Mouse (Mus musculus) lung, adult 2 months (tissue): ENCODE measurements around the gene Gm37240. TPM values are rescaled to one million over a fixed set of nuclear protein-coding genes. Genes with fewer than 3 reads are reported as not detected.

Experiments
- DNase-seq: peaks from one replicate; pipeline ENCODE4 v3.0.0; 2022
- H3K4me1 ChIP-seq: fragments of 200-500 bp; 2 replicates; pipeline ENCODE4 v1.6.1; 2011; ENCODE audit warnings: low read length; ENCODE audit not compliant: control insufficient read depth, insufficient read depth
- H3K4me3 ChIP-seq: fragments of 200-500 bp; replicated peaks from 2 replicates; pipeline ENCODE3; 2011; ENCODE audit warnings: low read depth, mild to moderate bottlenecking, control low read depth, low read length; ENCODE audit errors: extremely low read depth
- CTCF ChIP-seq: fragments of 200-500 bp; IDR thresholded peaks from 2 replicates; pipeline ENCODE4 v1.5.1; 2011; ENCODE audit warnings: mild to moderate bottlenecking, low read length, control low read depth; ENCODE audit not compliant: insufficient read depth
- POLR2A ChIP-seq: fragments of 200-500 bp; IDR thresholded peaks from 2 replicates; pipeline ENCODE4 v1.6.1; 2011; ENCODE audit warnings: low read depth, mild to moderate bottlenecking, control low read depth, low read length, borderline replicate concordance; ENCODE audit errors: extremely low read depth
- WGBS: fragments of 180-500 bp; shearing (Covaris S2); methylation state at CpG from one replicate; pipeline ENCODE4 v1.1.7; 2018; 5-methylcytosine and 5-hydroxymethylcytosine counted together
- polyA plus RNA-seq: library from polyadenylated mRNA; depleted of rRNA; stranded (reverse); fragments of >200 nt; gene quantifications from 2 replicates; pipeline ENCODE4 v1.2.3, GENCODE M21; 2012

Gm37240 gene
- polyA plus RNA-seq, 1 experiment, result 16.9 TPM

DNA sequence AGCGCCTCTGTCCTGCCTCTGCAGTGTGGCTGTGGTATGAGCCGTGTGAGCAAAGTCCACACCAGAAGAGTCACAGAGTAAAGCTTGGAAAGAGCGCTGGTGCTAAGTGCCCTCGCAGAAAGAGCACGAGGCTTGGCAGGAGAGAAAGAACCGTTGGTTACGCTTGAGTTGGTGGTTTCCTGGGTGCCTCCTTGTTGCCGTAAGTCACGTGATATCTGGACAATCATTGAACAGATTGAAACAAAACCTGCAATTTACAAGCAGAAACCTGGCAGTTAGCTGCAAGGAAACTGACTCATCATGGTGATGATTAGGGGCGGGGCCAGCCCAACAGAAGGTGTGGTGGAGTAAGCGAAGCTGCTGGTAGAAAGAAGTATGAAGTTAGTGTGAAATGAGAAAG is 864.5 kb downstream of the Gm37240 start:
- DNase-seq, result no peak
- no peak for TF ChIP-seq POLR2A
- TF ChIP-seq CTCF, result no peak
- 67% methylated on average over 11 of the region's 11 CpGs for WGBS
- Histone ChIP-seq H3K4me3 (no peak overlapping the region), H3K4me1 (no peaks in the 10 kb centered on the region)

DNA sequence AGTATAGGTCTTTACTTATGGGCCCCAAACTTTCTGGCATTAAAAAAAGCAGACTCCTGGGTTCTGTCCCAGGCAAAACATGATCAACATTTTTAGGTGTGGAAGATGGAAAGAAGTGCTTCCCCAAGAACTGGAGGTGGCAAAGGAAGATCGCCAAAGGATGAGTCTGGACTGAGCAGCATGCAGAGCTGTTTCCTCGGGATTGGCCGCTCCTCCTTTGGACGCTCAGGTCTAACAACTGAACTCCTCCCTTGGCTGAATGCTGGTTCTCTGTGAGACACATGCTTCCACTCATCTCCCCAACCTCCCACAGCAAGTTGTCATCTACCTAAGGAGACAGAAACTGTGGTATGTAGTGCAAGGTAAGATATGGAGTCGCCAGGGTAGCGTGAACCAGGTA is 865.5 kb downstream of the Gm37240 start:
- TF ChIP-seq CTCF, result no peak
- TF ChIP-seq POLR2A, result no peak
- WGBS, result 90% methylated on average over 6 of the region's 6 CpGs
- Histone ChIP-seq H3K4me1 (no peaks in the 10 kb centered on the region), H3K4me3 (no peak overlapping the region)
- no peak for DNase-seq

GRCm38 (mm10) chr3:85020137-85020536 is 867.2 kb downstream of the Gm37240 start:
- no peak for DNase-seq
- no peak overlapping the region for H3K4me3 ChIP-seq
- H3K4me1 ChIP-seq, result no peaks in the 10 kb centered on the region
- no peak for TF ChIP-seq POLR2A

DNA sequence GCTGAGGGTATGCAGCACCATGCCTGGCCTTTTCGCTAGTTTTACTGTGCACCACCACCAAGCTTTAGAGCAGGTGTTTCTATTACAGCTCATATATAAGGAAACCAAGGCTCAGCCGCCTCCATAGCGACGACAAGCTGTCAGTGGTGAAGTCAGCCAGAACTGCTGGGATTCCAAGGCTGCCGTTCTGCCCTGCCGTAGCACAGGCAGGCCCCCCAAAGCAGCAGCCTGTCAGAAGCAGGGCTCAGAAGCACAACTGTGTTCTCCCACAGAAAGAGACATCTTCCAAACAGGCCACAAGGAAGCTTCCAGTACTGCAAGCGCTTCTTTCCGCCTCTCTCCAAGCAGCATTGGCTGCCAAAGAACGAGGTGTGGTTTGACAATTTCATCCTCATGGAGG is 871.7 kb downstream of the Gm37240 start:
- H3K4me1 ChIP-seq, result no peaks in the 10 kb centered on the region
- H3K4me3 ChIP-seq, result no peak overlapping the region
- WGBS, result 56% methylated on average over 9 of the region's 9 CpGs
- DNase-seq, result no peak
- TF ChIP-seq CTCF (no peak), POLR2A (no peak)

- TF ChIP-seq CTCF (no peak), POLR2A (no peak)
- H3K4me3 ChIP-seq, result no peak overlapping the region
- DNase-seq, result no peak
- no peaks in the 10 kb centered on the region for H3K4me1 ChIP-seq
- 75% methylated on average over 6 of the region's 6 CpGs for WGBS
These were observed 874.4 kb downstream of the Gm37240 start for GRCm38 (mm10) chr3:85012889-85013288.

DNA sequence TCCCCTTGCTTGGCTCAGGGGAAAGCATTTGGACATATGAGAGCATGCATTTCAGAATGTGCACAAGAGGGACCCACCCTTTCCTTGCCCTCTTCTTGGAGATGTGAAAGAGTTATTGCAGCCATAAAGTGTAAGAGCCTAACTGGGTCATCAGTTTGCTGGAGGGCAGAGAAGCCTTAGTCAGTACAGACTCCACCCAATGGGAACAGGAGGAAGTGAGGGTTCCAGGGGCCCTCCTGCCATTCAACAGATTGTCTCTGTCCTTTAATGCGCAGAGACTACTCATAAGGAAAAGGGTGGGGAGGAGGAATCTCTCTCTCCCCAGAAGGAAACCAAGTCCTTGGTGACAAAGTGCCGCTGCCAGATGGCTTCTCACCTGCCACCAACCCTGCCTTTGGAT is 882.1 kb downstream of the Gm37240 start:
- DNase-seq, result no peak
- H3K4me3 ChIP-seq, result no peak overlapping the region
- no peaks in the 10 kb centered on the region for H3K4me1 ChIP-seq
- no peak for TF ChIP-seq POLR2A
- no peak for TF ChIP-seq CTCF
- WGBS, result 78% methylated on average over 2 of the region's 2 CpGs

DNA sequence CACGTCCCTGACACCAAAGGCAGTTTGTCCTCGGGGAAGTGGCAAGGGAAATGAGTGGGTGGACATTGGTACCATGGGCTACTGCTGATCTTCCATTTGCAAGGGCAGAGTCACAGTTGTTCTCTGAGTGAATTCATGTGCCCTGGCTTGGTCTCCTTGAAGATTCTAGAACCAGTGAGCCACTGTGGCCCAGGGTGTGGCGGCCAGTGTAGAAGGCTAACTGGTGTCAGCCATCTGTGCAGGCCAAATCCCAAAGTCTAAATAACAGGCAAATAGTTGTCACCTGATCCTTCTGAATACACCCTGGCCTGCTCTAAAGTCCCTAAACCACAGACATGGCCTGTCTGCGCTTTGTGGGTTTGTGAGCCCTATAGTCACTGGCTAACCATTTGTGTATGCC is 898.4 kb downstream of the Gm37240 start:
- Histone ChIP-seq H3K4me1 (no peaks in the 10 kb centered on the region), H3K4me3 (no peak overlapping the region)
- DNase-seq, result no peak
- WGBS, result 88% methylated on average over 4 of the region's 4 CpGs
- no peak for TF ChIP-seq CTCF
- no peak for TF ChIP-seq POLR2A

GRCm38 (mm10) chr3:84985121-84985625 is 902.1 kb downstream of the Gm37240 start:
- WGBS, result 81% methylated on average over 8 of the region's 8 CpGs
- Histone ChIP-seq H3K4me3 (no peak overlapping the region), H3K4me1 (no peaks in the 10 kb centered on the region)
- TF ChIP-seq CTCF (no peak), POLR2A (no peak)
- DNase-seq, result no peak

- no peaks in the 10 kb centered on the region for H3K4me1 ChIP-seq
- WGBS, result 26% methylated on average over 4 of the region's 4 CpGs
- H3K4me3 ChIP-seq, result no peak overlapping the region
- no peak for TF ChIP-seq CTCF
- TF ChIP-seq POLR2A, result no peak
- DNase-seq, result no peak
These were observed 904.6 kb downstream of the Gm37240 start for GRCm38 (mm10) chr3:84982688-84983087.

DNA sequence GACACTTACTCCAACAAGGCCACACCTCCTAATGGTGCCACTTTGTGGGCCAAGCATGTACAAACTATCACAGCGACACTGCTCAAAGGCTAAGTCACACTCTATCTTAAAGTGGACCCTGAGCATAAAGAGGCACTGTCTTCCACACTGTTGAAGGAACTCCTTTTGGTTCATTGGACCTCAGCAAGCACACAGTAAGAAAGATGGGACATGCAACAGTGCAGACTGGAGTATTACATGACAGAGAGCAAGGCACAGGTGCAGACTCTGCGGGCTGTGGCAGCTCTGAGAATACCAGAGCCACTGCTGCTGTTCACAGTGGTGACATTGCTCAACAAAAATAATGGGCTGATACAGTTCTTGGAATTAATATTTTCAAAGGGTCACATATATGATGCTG is 907.2 kb downstream of the Gm37240 start:
- TF ChIP-seq POLR2A (no peak), CTCF (no peak)
- H3K4me1 ChIP-seq, result no peaks in the 10 kb centered on the region
- no peak for DNase-seq
- 100% methylated on average over 2 of the region's 2 CpGs for WGBS
- H3K4me3 ChIP-seq, result no peak overlapping the region

GRCm38 (mm10) chr3:84978676-84979075 is 908.6 kb downstream of the Gm37240 start:
- no peak overlapping the region for H3K4me3 ChIP-seq
- TF ChIP-seq POLR2A, result no peak
- TF ChIP-seq CTCF, result no peak
- DNase-seq, result no peak
- no peaks in the 10 kb centered on the region for H3K4me1 ChIP-seq
- 90% methylated on average over 11 of the region's 11 CpGs for WGBS
